Mouse (Mus musculus) MEL (cell line): ENCODE data around the gene Epn3. TPM values are rescaled to one million over a fixed set of nuclear protein-coding genes. Genes with fewer than 3 reads are reported as not detected.

Source experiments
- DNase-seq: peaks from one replicate; pipeline ENCODE4 v3.0.0; 2011; ENCODE audit warnings: low read depth, low spot score
- H3K27ac ChIP-seq: 2 replicates; pipeline ENCODE4 v1.5.1; 2012; ENCODE audit warnings: low read depth, mild to moderate bottlenecking, control low read depth, low read length, moderate library complexity; ENCODE audit not compliant: control insufficient read depth
- H3K27me3 ChIP-seq, 2 experiments: fragments of 150-350 bp in 1 of 2; sonication (generic) in 1 of 2; 2 replicates each; pipeline ENCODE4 v1.6.1; 2012; ENCODE audit warnings: low read length in 2 of 2, mild to moderate bottlenecking in 2 of 2, improper control_type of control experiment in 1 of 2, moderate library complexity in 1 of 2; ENCODE audit not compliant: insufficient read depth in 2 of 2, control insufficient read depth in 1 of 2
- H3K36me3 ChIP-seq, 2 experiments: 2 replicates each; pipeline ENCODE4 v1.6.1; 2012 to 2014; ENCODE audit warnings: low read length in 2 of 2, improper control_type of control experiment in 1 of 2, inconsistent platforms in 1 of 2, mild to moderate bottlenecking in 1 of 2; ENCODE audit not compliant: insufficient read depth in 2 of 2, control insufficient read depth in 1 of 2
- H3K4me1 ChIP-seq, 2 experiments: fragments of 150-350 bp in 1 of 2; sonication (generic) in 1 of 2; 2 replicates each; pipeline ENCODE4 v1.6.1; 2012; ENCODE audit warnings: low read length in 2 of 2, improper control_type of control experiment in 1 of 2, mild to moderate bottlenecking in 1 of 2; ENCODE audit not compliant: insufficient read depth in 2 of 2, control insufficient read depth in 1 of 2
- H3K4me3 ChIP-seq, 2 experiments: fragments of 150-350 bp in 1 of 2; sonication (generic) in 1 of 2; 2 replicates each; pipeline ENCODE4 v1.5.1; 2012; ENCODE audit warnings: low read depth in 2 of 2, low read length in 2 of 2, mild to moderate bottlenecking in 2 of 2, moderate library complexity in 2 of 2, control low read depth in 1 of 2, improper control_type of control experiment in 1 of 2; ENCODE audit not compliant: control insufficient read depth in 1 of 2, insufficient read depth in 1 of 2
- H3K79me2 ChIP-seq: 2 replicates; pipeline ENCODE4 v1.6.1; 2012; ENCODE audit warnings: mild to moderate bottlenecking, low read length, moderate library complexity; ENCODE audit not compliant: control insufficient read depth, poor library complexity, insufficient read depth
- H3K9ac ChIP-seq: 2 replicates; pipeline ENCODE4 v1.6.1; 2012; ENCODE audit warnings: low read depth, mild to moderate bottlenecking, control low read depth, low read length, moderate library complexity; ENCODE audit not compliant: control insufficient read depth, poor library complexity, severe bottlenecking
- H3K9me3 ChIP-seq: fragments of 150-350 bp; sonication (generic); replicated peaks from 2 replicates; pipeline ENCODE4 v1.6.1; 2012; ENCODE audit warnings: mild to moderate bottlenecking, low read length, improper control_type of control experiment, moderate library complexity; ENCODE audit not compliant: insufficient read depth
- BHLHE40 ChIP-seq: IDR thresholded peaks from 2 replicates; pipeline ENCODE4 v1.6.1; 2012; ENCODE audit warnings: low read depth, mild to moderate bottlenecking, inconsistent platforms, low read length, improper control_type of control experiment, borderline replicate concordance
- CHD1 ChIP-seq: IDR thresholded peaks from 2 replicates; pipeline ENCODE4 v1.6.1; 2012; ENCODE audit warnings: low read depth, mild to moderate bottlenecking, inconsistent platforms, low read length, improper control_type of control experiment
- CHD2 ChIP-seq: IDR thresholded peaks from 2 replicates; pipeline ENCODE4 v1.6.1; 2011; ENCODE audit warnings: low read length, improper control_type of control experiment
- CTCF ChIP-seq, 3 experiments: IDR thresholded peaks in 2 of 3; conservative IDR thresholded peaks in 1 of 3; 2 replicates each; pipeline ENCODE4 v1.5.1; 2011 to 2012; ENCODE audit warnings: low read length in 3 of 3, low read depth in 2 of 3, mild to moderate bottlenecking in 2 of 3, improper control_type of control experiment in 1 of 3, inconsistent platforms in 1 of 3, mixed read lengths in 1 of 3, moderate library complexity in 1 of 3; ENCODE audit not compliant: control insufficient read depth in 1 of 3, insufficient read depth in 1 of 3, poor library complexity in 1 of 3, severe bottlenecking in 1 of 3
- E2F4 ChIP-seq: IDR thresholded peaks from 2 replicates; pipeline ENCODE4 v1.6.1; 2011; ENCODE audit warnings: low read depth, low read length, improper control_type of control experiment, borderline replicate concordance
- ELF1 ChIP-seq: IDR thresholded peaks from 2 replicates; pipeline ENCODE4 v1.6.1; 2014; ENCODE audit warnings: low read depth, mild to moderate bottlenecking, inconsistent platforms, low read length, improper control_type of control experiment, moderate library complexity
- EP300 ChIP-seq, 2 experiments: IDR thresholded peaks; 2 replicates each; pipeline ENCODE4 v1.6.1; 2011; ENCODE audit warnings: improper control_type of control experiment in 2 of 2, low read length in 2 of 2, low read depth in 1 of 2, mild to moderate bottlenecking in 1 of 2
- ETS1 ChIP-seq: IDR thresholded peaks from 2 replicates; pipeline ENCODE4 v1.6.1; 2012; ENCODE audit warnings: low read depth, mild to moderate bottlenecking, inconsistent platforms, low read length, improper control_type of control experiment, moderate library complexity
- GATA1 ChIP-seq: IDR thresholded peaks from 2 replicates; pipeline ENCODE4 v1.6.1; 2011; ENCODE audit warnings: low read depth, low read length, improper control_type of control experiment
- KAT2A ChIP-seq: conservative IDR thresholded peaks from 2 replicates; pipeline ENCODE4 v1.6.1; 2012; ENCODE audit warnings: low read depth, low read length, improper control_type of control experiment, inconsistent platforms
- MAZ ChIP-seq: IDR thresholded peaks from 2 replicates; pipeline ENCODE4 v1.6.1; 2012; ENCODE audit warnings: low read depth, mild to moderate bottlenecking, inconsistent platforms, low read length, improper control_type of control experiment
- MEF2A ChIP-seq: IDR thresholded peaks from 2 replicates; pipeline ENCODE4 v1.6.1; 2014; ENCODE audit warnings: low read depth, mild to moderate bottlenecking, inconsistent platforms, low read length, improper control_type of control experiment; ENCODE audit not compliant: poor library complexity, insufficient replicate concordance, severe bottlenecking; ENCODE audit errors: extremely low read depth
- MXI1 ChIP-seq: IDR thresholded peaks from 2 replicates; pipeline ENCODE4 v1.6.1; 2011; ENCODE audit warnings: mild to moderate bottlenecking, low read depth, low read length, improper control_type of control experiment
- MYB ChIP-seq: IDR thresholded peaks from 2 replicates; pipeline ENCODE4 v1.6.1; 2011; ENCODE audit warnings: mild to moderate bottlenecking, low read depth, low read length, improper control_type of control experiment
- NELFE ChIP-seq: IDR thresholded peaks from 2 replicates; pipeline ENCODE4 v1.6.1; 2011; ENCODE audit warnings: low read depth, low read length, improper control_type of control experiment
- NRF1 ChIP-seq: IDR thresholded peaks from 2 replicates; pipeline ENCODE4 v1.6.1; 2014; ENCODE audit warnings: low read depth, mild to moderate bottlenecking, inconsistent platforms, low read length, improper control_type of control experiment, moderate library complexity; ENCODE audit not compliant: poor library complexity, insufficient read depth, severe bottlenecking
- POLR2AphosphoS2 ChIP-seq: IDR thresholded peaks from 2 replicates; pipeline ENCODE4 v1.6.1; 2011; ENCODE audit warnings: low read length, improper control_type of control experiment
- POLR2AphosphoS5 ChIP-seq: IDR thresholded peaks from 2 replicates; pipeline ENCODE4 v1.6.1; 2012; ENCODE audit warnings: low read depth, borderline replicate concordance, mild to moderate bottlenecking, inconsistent platforms, low read length, moderate library complexity, mixed read lengths
- RAD21 ChIP-seq: IDR thresholded peaks from 2 replicates; pipeline ENCODE4 v1.6.1; 2011; ENCODE audit warnings: mild to moderate bottlenecking, low read depth, low read length, improper control_type of control experiment
- RCOR1 ChIP-seq: IDR thresholded peaks from 2 replicates; pipeline ENCODE4 v1.6.1; 2012; ENCODE audit warnings: low read depth, mild to moderate bottlenecking, inconsistent platforms, low read length, improper control_type of control experiment
- SIN3A ChIP-seq: IDR thresholded peaks from 2 replicates; pipeline ENCODE4 v1.6.1; 2012; ENCODE audit warnings: low read length, improper control_type of control experiment, inconsistent platforms
- SMC3 ChIP-seq: IDR thresholded peaks from 2 replicates; pipeline ENCODE4 v1.6.1; 2011; ENCODE audit warnings: low read depth, low read length, improper control_type of control experiment
- TBP ChIP-seq: IDR thresholded peaks from 2 replicates; pipeline ENCODE4 v1.8.0; 2011; ENCODE audit warnings: low read depth, low read length, improper control_type of control experiment
- TCF12 ChIP-seq: IDR thresholded peaks from 2 replicates; pipeline ENCODE4 v1.6.1; 2014; ENCODE audit warnings: low read depth, mild to moderate bottlenecking, inconsistent platforms, low read length, improper control_type of control experiment, moderate library complexity
- USF1 ChIP-seq: IDR thresholded peaks from 2 replicates; pipeline ENCODE4 v1.6.1; 2014; ENCODE audit warnings: low read depth, mild to moderate bottlenecking, inconsistent platforms, low read length, improper control_type of control experiment, moderate library complexity
- ZC3H11A ChIP-seq: IDR thresholded peaks from 2 replicates; pipeline ENCODE4 v1.6.1; 2012; ENCODE audit warnings: low read depth, mild to moderate bottlenecking, inconsistent platforms, low read length, improper control_type of control experiment
- ZKSCAN1 ChIP-seq: IDR thresholded peaks from 2 replicates; pipeline ENCODE4 v1.6.1; 2012; ENCODE audit warnings: low read depth, mild to moderate bottlenecking, inconsistent platforms, low read length, improper control_type of control experiment, moderate library complexity
- ZMIZ1 ChIP-seq: IDR thresholded peaks from 2 replicates; pipeline ENCODE4 v1.6.1; 2012; ENCODE audit warnings: low read depth, mild to moderate bottlenecking, inconsistent platforms, low read length, improper control_type of control experiment, moderate library complexity
- ZNF384 ChIP-seq: IDR thresholded peaks from 2 replicates; pipeline ENCODE4 v1.6.1; 2012; ENCODE audit warnings: low read depth, mild to moderate bottlenecking, inconsistent platforms, low read length, improper control_type of control experiment
- polyA plus RNA-seq, 2 experiments: library from polyadenylated mRNA; stranded (reverse) in 1 of 2; unstranded in 1 of 2; fragments of >175 nt in 1 of 2; fragments of >200 nt in 1 of 2; gene quantifications; 2 replicates each; pipeline versions ENCODE4 v1.2.1 to v1.2.4; 2012; ENCODE audit warnings: low replicate concordance in 2 of 2, low read depth in 1 of 2; ENCODE audit not compliant: insufficient read length in 2 of 2, insufficient read depth in 1 of 2, missing spikeins in 1 of 2
- total RNA-seq: library from RNA; depleted of rRNA; stranded (reverse); fragments of 300-350 nt; gene quantifications from 2 replicates; pipeline ENCODE4 v1.2.3, GENCODE M21; 2012

Epn3 gene
- total and polyA plus RNA-seq, 3 experiments = not detected

- peaks cover 9 to 13% of the 10 kb centered on the region in 2 experiments for H3K27me3 ChIP-seq
- H3K9me3 ChIP-seq = no peaks in the 10 kb centered on the region
- DNase-seq = no peak
- H3K4me3 ChIP-seq = no peak overlapping the region
- no peaks in the 10 kb centered on the region for H3K79me2 ChIP-seq
- no peaks in the 10 kb centered on the region for H3K36me3 ChIP-seq
- H3K4me1 ChIP-seq = no peaks in the 10 kb centered on the region
- TF ChIP-seq POLR2AphosphoS2 (no peak), CHD1 (no peak), RAD21 (no peak), GATA1 (no peak), EP300 (IDR thresholded peaks at IDR 0.05; ENCODE audit: low read depth in 1 of 2, low read length in 2 of 2) (no peak), ZNF384 (no peak), MAZ (no peak), NELFE (no peak), MXI1 (no peak), MYB (no peak), E2F4 (no peak)
- TF ChIP-seq, all 39 proteins: peak for 0
- H3K9ac ChIP-seq = no peak overlapping the region
- H3K27ac ChIP-seq = no peak overlapping the region
Measured at GRCm38 (mm10) chr11:94449239-94449638, 50.5 kb downstream of the Epn3 start.

DNA sequence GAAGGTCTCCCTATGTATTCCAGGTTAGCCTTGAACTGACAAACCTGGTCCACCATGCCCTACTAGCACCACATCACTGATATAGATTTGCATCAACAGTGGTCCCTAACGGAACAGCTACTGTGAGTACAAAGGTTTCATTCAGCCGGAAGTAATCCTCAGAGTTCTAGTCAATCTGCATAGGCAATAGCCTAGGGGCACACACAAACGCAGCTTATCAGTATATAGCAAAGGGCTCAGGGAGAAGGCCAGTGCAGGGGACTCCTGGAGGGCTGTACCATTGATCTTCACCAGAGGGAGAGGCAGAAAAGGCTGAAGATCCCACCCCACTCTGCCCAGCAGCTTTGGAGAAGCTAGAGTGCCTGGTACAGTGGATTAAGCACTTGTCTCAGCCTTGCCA is 52.8 kb downstream of the Epn3 start:
- Histone ChIP-seq H3K4me1 (no peaks in the 10 kb centered on the region), H3K79me2 (no peaks in the 10 kb centered on the region), H3K27ac (no peak overlapping the region), H3K9me3 (no peaks in the 10 kb centered on the region), H3K9ac (no peak overlapping the region), H3K4me3 (no peak overlapping the region), H3K27me3 (peaks cover 12 to 13% of the 10 kb centered on the region in 2 experiments), H3K36me3 (no peaks in the 10 kb centered on the region)
- TF ChIP-seq SMC3 = no peak
- TF ChIP-seq NELFE = no peak
- TF ChIP-seq TCF12 = no peak
- TF ChIP-seq MEF2A = no peak
- no peak for TF ChIP-seq CHD2
- no peak for TF ChIP-seq TBP
- no peak for TF ChIP-seq RCOR1
- no peak for TF ChIP-seq POLR2AphosphoS5
- TF ChIP-seq ELF1 = no peak
- TF ChIP-seq ZC3H11A = no peak
- no peak for TF ChIP-seq NRF1
- no peak for TF ChIP-seq SIN3A
- TF ChIP-seq ZKSCAN1 = no peak
- no peak for TF ChIP-seq BHLHE40
- TF ChIP-seq KAT2A = no peak
- TF ChIP-seq ZMIZ1 = no peak
- no peak for TF ChIP-seq ETS1
- no peak for TF ChIP-seq CHD1
- TF ChIP-seq CTCF (IDR thresholded peaks at IDR 0.05 in 2 of 3, conservative IDR thresholded peaks at IDR 0.05 in 1 of 3; ENCODE audit: control insufficient read depth in 1 of 3, insufficient read depth in 1 of 3, low read depth in 2 of 3, low read length in 3 of 3, poor library complexity in 1 of 3, severe bottlenecking in 1 of 3) = no peak
- no peak for TF ChIP-seq USF1
- DNase-seq = peak; percentile 10
